Mouse (Mus musculus) heart, adult 2 months (tissue): ENCODE data around the gene Zdhhc25.

Source experiments
- CTCF ChIP-seq: fragments of 200-600 bp; IDR thresholded peaks from 2 replicates; pipeline ENCODE4 v1.8.1; 2022; ENCODE audit warnings: antibody characterized with exemption, mild to moderate bottlenecking, moderate library complexity
- POLR2A ChIP-seq: fragments of 200-500 bp; IDR thresholded peaks from 2 replicates; pipeline ENCODE4 v1.6.1; 2011; ENCODE audit warnings: mild to moderate bottlenecking, low read depth, low read length, control low read depth; ENCODE audit not compliant: insufficient read depth

DNA sequence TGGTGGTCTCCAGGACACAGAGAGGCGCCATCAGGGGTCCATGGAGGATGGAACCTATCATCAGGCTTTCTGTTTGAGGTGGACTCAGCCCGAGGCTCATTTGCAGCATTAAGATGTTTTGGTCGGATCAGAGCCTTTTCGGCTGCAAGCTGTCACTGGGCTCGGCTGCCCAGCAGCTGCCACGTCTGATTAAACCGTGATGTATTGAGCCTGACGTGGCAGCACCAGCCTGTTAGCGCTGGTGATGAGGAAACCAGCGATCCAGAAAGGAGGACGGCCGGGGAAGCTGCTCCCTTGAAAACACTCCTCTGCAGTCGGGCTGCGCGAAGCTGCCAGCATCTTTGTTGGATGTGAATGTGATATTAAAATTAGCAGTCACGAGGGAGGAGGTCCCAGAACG lies 29.4 kb upstream of the Zdhhc25 start:
- no peak for TF ChIP-seq CTCF
- TF ChIP-seq POLR2A = no peak
